Mouse (Mus musculus): Measurements from ENCODE around the gene Ezr. TPM values are rescaled to one million over a fixed set of nuclear protein-coding genes. Genes with fewer than 3 reads are reported as not detected.

Ezr gene
- polyA plus RNA-seq, 1 experiment from 2014 or later: 115 TPM

DNA sequence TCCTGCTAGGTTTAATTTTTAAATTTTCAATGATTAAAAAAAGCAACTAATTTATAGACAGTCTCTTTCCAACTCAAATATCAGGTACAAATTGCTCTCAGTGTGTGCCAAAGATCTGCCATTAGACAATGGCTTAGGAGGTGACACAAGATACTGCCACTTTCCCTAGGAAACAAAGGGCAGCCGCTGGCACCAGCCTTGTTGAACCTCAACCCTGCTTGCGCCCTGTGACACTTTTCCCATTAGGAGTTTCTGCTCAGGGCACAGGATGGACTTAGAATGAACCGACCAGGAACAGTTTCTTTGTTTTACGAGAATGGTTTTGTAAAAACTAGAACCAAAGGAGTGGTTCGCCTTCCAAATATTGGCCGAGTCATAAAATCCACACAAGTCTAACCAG is 6.5 kb downstream of the Ezr start:
- Histone ChIP-seq H3K9ac (no peak overlapping the region), H3K4me1 (peaks cover 27% of the 10 kb centered on the region), H3K4me3 (no peak overlapping the region), H3K36me3 (no peaks in the 10 kb centered on the region), H3K9me3 (no peaks in the 10 kb centered on the region), H3K27me3 (no peaks in the 10 kb centered on the region), H3K27ac (no peak overlapping the region), H3K4me2 (no peak overlapping the region)
- WGBS: 50% methylated on average over 6 of the region's 6 CpGs
- no peak for ATAC-seq (ENCODE audit: insufficient number of reproducible peaks, low FRiP score, low TSS enrichment, low read depth)

DNA sequence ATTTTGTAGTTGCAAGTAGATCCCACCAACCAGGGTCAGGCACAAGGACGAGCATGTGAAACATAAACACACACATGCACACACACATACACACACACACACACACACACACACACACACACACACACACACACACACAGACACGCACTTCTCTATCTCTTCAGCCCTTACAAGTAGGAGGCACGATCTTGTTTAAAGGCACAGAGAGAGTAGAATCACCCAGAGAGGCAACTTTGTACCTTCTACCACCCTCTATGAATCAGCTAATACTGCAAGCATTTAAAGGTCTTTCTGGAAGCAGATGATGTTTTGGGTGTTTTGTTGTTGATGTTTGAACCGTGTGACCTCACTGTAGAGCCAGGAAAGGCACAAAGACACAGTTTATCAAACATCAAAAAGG is 6.9 kb downstream of the Ezr start:
- H3K9ac ChIP-seq: no peak overlapping the region
- H3K4me1 ChIP-seq: peaks cover 26% of the 10 kb centered on the region
- H3K4me3 ChIP-seq: no peak overlapping the region
- 82% methylated on average over 4 of the region's 4 CpGs for WGBS
- no peak overlapping the region for H3K4me2 ChIP-seq
- no peaks in the 10 kb centered on the region for H3K9me3 ChIP-seq
- no peak for ATAC-seq (ENCODE audit: insufficient number of reproducible peaks, low FRiP score, low TSS enrichment, low read depth)
- no peaks in the 10 kb centered on the region for H3K36me3 ChIP-seq
- H3K27me3 ChIP-seq: no peaks in the 10 kb centered on the region
- no peak overlapping the region for H3K27ac ChIP-seq

DNA sequence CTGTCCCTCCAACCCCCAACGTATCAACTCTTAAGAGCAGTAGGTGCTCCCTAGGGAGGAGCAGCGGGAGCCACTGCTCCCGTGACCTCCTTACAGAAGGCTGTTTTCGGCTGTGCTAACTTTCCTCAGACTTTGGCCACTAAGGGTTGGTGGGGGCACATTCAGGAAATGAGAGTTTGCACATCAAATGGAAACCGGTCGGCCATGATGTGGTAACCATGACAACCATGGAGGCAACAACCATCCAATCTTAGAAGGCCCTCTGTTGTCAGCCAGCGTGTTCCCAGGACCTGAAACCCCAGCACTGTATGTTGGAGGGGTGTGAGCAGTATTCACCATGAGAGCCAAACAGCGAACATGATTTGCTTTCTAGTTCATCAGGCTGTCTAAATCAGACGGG is 7.4 kb downstream of the Ezr start:
- Histone ChIP-seq H3K27me3 (no peaks in the 10 kb centered on the region), H3K27ac (no peak overlapping the region), H3K4me1 (peaks cover 25% of the 10 kb centered on the region), H3K9ac (no peak overlapping the region), H3K9me3 (no peaks in the 10 kb centered on the region), H3K4me3 (no peak overlapping the region), H3K36me3 (no peaks in the 10 kb centered on the region), H3K4me2 (no peak overlapping the region)
- no peak for ATAC-seq (ENCODE audit: insufficient number of reproducible peaks, low FRiP score, low TSS enrichment, low read depth)
- 84% methylated on average over 9 of the region's 9 CpGs for WGBS

DNA sequence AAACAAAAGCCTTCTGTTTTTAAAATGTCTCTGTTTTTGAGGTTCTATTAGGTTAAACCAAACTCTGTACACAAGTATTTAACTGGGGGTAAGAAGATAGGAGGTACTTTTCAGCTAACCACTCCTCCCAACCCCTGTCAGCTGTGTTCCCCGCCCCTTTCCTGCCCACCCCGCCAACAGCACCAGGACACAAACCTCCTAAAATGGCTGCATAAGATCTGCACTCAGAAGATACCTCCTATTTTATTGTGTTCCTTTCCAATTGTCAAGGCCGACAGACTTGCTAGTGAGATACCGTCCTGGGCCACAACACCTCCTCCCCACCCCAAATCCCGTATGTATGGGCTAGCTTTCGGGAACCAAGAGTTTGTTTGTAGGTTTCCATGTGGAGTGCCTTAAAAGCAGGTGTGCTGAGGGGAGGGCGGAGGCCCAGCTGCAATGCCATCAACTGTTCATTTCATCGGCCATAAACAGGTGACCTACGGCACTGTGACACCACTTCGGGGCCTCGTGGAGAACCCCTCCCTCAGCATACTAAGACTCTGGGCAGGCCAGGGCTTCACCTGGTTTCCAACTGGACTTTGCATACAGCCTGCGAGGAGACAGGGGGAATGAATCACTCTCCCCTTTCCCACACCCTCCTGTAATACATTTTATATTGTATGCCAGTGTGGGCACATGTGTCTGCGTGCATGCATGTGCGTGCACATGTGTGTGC is 9.2 kb downstream of the Ezr start:
- Histone ChIP-seq H3K4me2 (no peak overlapping the region), H3K4me1 (peaks cover 13% of the 10 kb centered on the region; the same call in 1 of the 2 replicates), H3K27me3 (no peaks in the 10 kb centered on the region), H3K4me3 (no peak overlapping the region), H3K9ac (no peak overlapping the region), H3K9me3 (no peaks in the 10 kb centered on the region), H3K36me3 (no peaks in the 10 kb centered on the region), H3K27ac (no peak overlapping the region)
- ATAC-seq (ENCODE audit: insufficient number of reproducible peaks, low FRiP score, low TSS enrichment, low read depth): no peak
- WGBS: 78% methylated on average over 14 of the region's 14 CpGs

DNA sequence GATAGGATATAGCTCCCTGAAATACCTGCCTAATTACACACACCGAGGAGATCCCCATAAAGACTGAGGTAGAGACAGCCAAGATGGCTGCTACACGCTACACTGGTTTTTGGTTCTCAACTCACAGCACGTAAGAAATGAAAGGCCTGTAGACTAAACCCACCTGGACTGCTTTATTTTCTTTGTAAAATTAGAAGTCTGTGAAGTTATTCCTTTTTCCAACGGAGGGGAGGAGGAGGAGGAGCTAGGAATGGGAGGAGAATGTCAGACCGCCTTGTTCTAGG is 10.2 kb downstream of the Ezr start:
- no peaks in the 10 kb centered on the region for H3K27me3 ChIP-seq
- 54% methylated on average over 5 of the region's 5 CpGs for WGBS
- H3K4me1 ChIP-seq: peaks cover 12% of the 10 kb centered on the region; the same call in 1 of the 2 replicates
- H3K9ac ChIP-seq: no peak overlapping the region
- H3K4me2 ChIP-seq: no peak overlapping the region
- ATAC-seq (ENCODE audit: insufficient number of reproducible peaks, low FRiP score, low TSS enrichment, low read depth): no peak
- H3K4me3 ChIP-seq: no peak overlapping the region
- H3K9me3 ChIP-seq: no peaks in the 10 kb centered on the region
- H3K36me3 ChIP-seq: no peaks in the 10 kb centered on the region
- H3K27ac ChIP-seq: no peak overlapping the region

DNA sequence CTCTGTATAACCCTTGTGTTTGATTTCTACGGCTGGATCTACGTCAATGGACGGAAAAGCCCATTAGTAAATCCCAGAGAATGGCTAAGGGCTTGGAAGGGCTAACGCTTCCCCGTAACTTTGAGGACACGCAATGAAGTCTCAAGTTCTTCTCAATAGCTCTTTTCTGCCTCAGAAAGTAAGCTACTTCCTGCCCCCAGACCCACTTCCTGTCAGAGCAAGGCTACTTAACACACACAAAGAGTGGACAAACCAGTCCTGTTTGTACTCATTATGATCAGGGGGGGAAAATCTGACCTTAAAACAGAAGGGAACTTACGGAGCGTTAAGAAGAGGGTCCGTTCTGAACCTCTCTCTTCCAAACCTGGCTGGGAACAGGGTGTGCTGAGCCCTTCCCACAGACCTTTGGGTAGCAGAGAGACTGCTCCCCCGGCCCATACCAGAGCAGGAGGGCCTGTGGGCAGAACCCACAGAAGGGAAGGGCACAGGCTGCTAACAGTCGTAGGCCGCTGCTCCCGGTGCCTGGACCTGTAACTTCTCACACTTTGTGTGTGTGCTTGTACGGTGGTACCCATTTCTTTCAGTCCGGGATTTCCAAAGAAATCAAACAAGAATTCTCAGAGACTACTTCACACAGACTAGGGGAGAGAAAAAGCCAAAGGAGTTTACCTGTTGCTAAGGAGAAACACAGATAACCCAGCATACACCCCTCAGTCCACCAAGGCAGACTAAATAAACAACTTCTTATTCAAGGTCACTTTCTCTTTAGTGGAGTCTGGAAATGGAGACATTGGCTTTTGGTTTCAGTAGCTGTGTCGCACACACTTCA is 10.7 kb downstream of the Ezr start:
- 76% methylated on average over 16 of the region's 16 CpGs for WGBS
- no peaks in the 10 kb centered on the region for H3K36me3 ChIP-seq
- no peak overlapping the region for H3K4me3 ChIP-seq
- H3K4me1 ChIP-seq: peaks cover 12% of the 10 kb centered on the region; the same call in 1 of the 2 replicates
- 0 out of 2 replicates have a peak overlapping the region, but pooled peaks have one; percentile 43 for H3K27ac ChIP-seq
- H3K27me3 ChIP-seq: no peaks in the 10 kb centered on the region
- no peak for ATAC-seq (ENCODE audit: insufficient number of reproducible peaks, low FRiP score, low TSS enrichment, low read depth)
- H3K4me2 ChIP-seq: no peak overlapping the region
- H3K9ac ChIP-seq: no peak overlapping the region
- no peaks in the 10 kb centered on the region for H3K9me3 ChIP-seq

DNA sequence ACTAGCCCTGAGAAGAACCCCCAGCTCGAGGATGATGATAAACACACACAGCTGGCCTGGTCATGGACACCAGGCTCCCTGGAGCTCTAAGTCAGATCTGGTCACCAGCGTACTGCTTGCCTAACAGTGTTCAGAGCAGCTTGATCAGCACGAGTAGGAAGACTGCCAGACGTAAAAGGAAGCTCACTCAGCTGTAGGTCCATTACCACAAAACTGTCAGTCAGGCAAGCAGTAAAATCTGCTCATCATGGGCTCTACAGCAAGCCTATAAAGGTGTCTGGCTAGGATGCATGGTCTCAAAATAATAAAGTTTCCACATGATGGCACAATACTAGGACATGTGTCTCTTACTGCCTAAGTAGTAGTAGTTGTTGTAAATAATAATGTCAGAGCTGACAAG is 13.0 kb downstream of the Ezr start:
- H3K9me3 ChIP-seq: no peaks in the 10 kb centered on the region
- H3K4me3 ChIP-seq: no peak overlapping the region
- no peaks in the 10 kb centered on the region for H3K36me3 ChIP-seq
- no peak for ATAC-seq (ENCODE audit: insufficient number of reproducible peaks, low FRiP score, low TSS enrichment, low read depth)
- H3K27me3 ChIP-seq: no peaks in the 10 kb centered on the region
- H3K4me1 ChIP-seq: peaks cover 9% of the 10 kb centered on the region; the same call in 1 of the 2 replicates
- 32% methylated on average over 4 of the region's 4 CpGs for WGBS
- H3K27ac ChIP-seq: no peak overlapping the region
- H3K9ac ChIP-seq: no peak overlapping the region
- H3K4me2 ChIP-seq: no peak overlapping the region

DNA sequence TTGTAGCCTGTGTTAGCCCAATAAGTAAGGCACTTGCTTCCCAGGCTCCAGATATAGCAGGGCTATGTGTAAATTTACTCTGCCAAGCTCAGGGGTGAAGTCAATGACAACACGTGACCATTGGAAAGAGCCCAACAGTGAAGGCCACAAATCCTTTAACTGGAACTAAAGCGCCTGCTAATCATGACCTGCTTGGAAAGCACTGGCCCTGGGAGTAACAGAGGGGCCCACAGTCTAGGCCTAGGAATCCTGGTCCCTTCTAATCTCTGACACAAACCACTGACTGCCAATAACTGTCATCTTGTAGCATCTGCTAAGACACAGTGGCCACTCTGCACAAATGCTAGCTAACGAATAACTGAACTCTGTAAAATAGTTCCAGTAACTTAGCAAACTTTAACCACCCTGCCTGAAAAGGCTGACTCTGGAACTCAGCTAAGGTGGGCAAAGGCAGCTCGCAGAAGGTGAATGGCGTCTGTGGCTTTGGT is 14.2 kb downstream of the Ezr start:
- WGBS: 84% methylated on average over 5 of the region's 5 CpGs
- H3K4me1 ChIP-seq: peaks cover 9% of the 10 kb centered on the region; the same call in 1 of the 2 replicates
- H3K27ac ChIP-seq: no peak overlapping the region
- no peaks in the 10 kb centered on the region for H3K36me3 ChIP-seq
- no peak overlapping the region for H3K9ac ChIP-seq
- ATAC-seq (ENCODE audit: insufficient number of reproducible peaks, low FRiP score, low TSS enrichment, low read depth): no peak
- H3K4me2 ChIP-seq: no peak overlapping the region
- no peaks in the 10 kb centered on the region for H3K9me3 ChIP-seq
- no peak overlapping the region for H3K4me3 ChIP-seq
- H3K27me3 ChIP-seq: no peaks in the 10 kb centered on the region

DNA sequence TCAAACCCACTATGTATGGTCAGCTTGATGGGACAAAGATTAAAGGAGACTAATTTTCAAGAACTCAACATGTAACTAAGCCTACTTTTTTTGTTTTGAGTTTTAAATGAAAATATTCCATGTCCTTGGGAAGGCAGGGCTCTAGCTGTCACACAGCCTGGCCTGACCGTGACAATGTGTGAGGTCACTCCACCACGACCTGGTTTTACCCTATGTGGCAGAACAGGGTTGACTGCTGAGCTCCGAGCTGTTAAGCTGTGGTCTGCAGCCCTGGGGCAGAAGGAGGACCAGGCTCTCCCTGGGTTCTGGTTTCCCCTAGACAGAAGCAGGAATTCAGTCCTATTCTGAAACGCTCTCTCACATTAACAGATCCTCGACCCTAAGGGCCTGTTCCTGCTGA is 14.8 kb downstream of the Ezr start:
- H3K4me2 ChIP-seq: no peak overlapping the region
- H3K27ac ChIP-seq: no peak overlapping the region
- H3K27me3 ChIP-seq: no peaks in the 10 kb centered on the region
- WGBS: 59% methylated on average over 5 of the region's 5 CpGs
- peaks cover 9% of the 10 kb centered on the region; the same call in 1 of the 2 replicates for H3K4me1 ChIP-seq
- H3K36me3 ChIP-seq: no peaks in the 10 kb centered on the region
- no peak overlapping the region for H3K9ac ChIP-seq
- no peak overlapping the region for H3K4me3 ChIP-seq
- ATAC-seq (ENCODE audit: insufficient number of reproducible peaks, low FRiP score, low TSS enrichment, low read depth): no peak
- H3K9me3 ChIP-seq: no peaks in the 10 kb centered on the region

DNA sequence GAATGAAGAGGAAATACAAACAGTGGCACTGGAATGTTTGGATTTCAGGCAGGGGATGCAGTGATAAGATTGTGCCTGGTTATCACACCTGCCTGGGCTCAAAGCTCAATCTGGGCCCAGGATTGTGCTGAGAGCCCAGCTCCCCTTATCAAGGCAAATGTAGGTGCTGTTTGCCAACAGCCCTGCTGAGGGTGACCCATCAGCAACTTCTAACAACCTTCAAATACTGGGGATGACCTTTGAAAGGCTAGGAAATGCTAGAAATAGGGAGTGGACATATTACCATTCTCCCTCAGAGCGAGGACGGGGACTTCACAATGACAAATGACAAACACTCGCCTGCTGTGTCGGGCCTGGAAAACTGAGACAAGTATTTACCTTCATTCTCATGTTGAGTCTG is 15.8 kb downstream of the Ezr start:
- Histone ChIP-seq H3K36me3 (no peaks in the 10 kb centered on the region), H3K27ac (no peak overlapping the region), H3K4me1 (peaks cover 6% of the 10 kb centered on the region; the same call in 1 of the 2 replicates), H3K27me3 (no peaks in the 10 kb centered on the region), H3K9ac (no peak overlapping the region), H3K4me3 (no peak overlapping the region), H3K4me2 (no peak overlapping the region), H3K9me3 (no peaks in the 10 kb centered on the region)
- whole genome bisulfite sequencing: 85% methylated on average over 4 of the region's 4 CpGs
- ATAC-seq (ENCODE audit: insufficient number of reproducible peaks, low FRiP score, low TSS enrichment, low read depth): no peak

DNA sequence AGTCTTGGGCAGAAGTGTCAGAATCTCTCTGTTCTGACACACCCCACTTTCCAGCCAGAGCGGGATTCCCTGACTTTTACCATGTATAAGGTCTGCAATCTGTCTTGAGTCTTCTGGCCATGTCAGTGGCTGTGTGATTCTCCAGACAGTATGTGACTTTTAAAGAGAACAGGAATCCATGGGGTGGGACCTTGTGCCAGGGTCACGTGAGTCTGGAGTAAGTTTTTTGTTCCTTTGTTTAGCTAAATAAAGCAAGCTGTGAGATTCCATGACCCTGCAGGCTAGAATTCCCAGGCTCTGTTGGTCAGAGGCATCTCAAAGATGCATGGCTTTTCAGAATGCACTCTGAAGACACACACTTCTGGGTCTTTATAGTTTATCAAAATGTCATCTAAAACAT is 16.7 kb downstream of the Ezr start:
- H3K9ac ChIP-seq: no peak overlapping the region
- no peak for ATAC-seq (ENCODE audit: insufficient number of reproducible peaks, low FRiP score, low TSS enrichment, low read depth)
- WGBS: 59% methylated on average over 2 of the region's 2 CpGs

DNA sequence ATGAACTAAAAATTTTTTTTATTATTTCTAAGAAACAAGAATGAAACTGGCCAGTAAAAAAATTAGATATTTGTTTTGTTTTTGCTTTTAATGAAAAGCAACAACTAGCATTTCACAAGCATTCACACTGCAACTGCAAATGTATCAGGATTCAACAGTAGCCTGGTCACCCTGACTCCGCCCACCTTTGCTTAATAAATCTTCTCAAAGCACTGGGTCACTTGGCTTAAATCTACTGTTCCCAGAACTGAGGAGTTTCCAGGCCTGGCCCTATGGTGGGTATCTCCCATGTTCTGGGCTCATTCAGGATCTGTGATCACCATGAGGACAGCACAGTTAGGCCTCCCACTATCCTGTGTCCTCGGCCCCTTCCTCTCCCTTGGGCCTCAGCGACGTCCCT is 17.9 kb downstream of the Ezr start:
- no peak for ATAC-seq (ENCODE audit: insufficient number of reproducible peaks, low FRiP score, low TSS enrichment, low read depth)
- Histone ChIP-seq H3K27me3 (no peaks in the 10 kb centered on the region), H3K4me2 (no peak overlapping the region)

More for the DNA sequence above, 16.7 kb downstream of the Ezr start:
- no peak overlapping the region for H3K4me2 ChIP-seq
- 0 out of 2 replicates have a peak, but pooled peaks cover 6% of the 10 kb centered on the region for H3K4me1 ChIP-seq
- no peak overlapping the region for H3K27ac ChIP-seq
- no peaks in the 10 kb centered on the region for H3K9me3 ChIP-seq
- no peak overlapping the region for H3K4me3 ChIP-seq
- no peaks in the 10 kb centered on the region for H3K36me3 ChIP-seq
- no peaks in the 10 kb centered on the region for H3K27me3 ChIP-seq

More for the DNA sequence above, 17.9 kb downstream of the Ezr start:
- Histone ChIP-seq H3K4me3 (no peak overlapping the region), H3K4me1 (peaks cover 3% of the 10 kb centered on the region; the same call in 1 of the 2 replicates), H3K9ac (no peak overlapping the region), H3K36me3 (no peaks in the 10 kb centered on the region), H3K27ac (no peak overlapping the region), H3K9me3 (no peaks in the 10 kb centered on the region)
- 91% methylated on average over 4 of the region's 4 CpGs for WGBS
